Mouse (Mus musculus): ENCODE data around the gene Exoc6b. TPM values are rescaled to one million over a fixed set of nuclear protein-coding genes. Genes with fewer than 3 reads are reported as not detected.

Exoc6b gene
- total and polyA plus RNA-seq, 2 experiments from 2014 or later = 8.0 to 10.2 TPM

DNA sequence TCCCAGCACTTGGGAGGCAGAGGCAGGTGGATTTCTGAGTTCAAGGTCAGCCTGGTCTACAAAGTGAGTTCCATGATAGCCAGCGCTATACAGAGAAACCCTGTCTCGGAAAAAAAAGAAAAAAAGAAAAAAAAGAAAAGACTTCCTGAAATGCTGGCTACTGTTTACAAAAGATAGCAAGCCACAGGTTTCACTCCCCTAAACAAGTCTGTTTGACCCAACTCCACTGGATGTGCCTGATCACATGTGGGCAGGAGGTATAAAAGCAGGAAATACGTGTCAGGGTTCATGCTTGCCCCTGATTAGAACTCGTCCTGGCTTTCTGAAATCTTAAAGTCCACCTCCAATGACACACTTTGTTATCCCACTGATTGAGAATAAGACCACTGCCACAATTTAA lies 18.2 kb downstream of the Exoc6b start:
- no peak for ATAC-seq (ENCODE audit: insufficient read depth, low read depth)
- Histone ChIP-seq H3K36me3 (replicated peaks; ENCODE audit: control insufficient read depth, insufficient read depth, low read length) (no peaks in the 10 kb centered on the region), H3K4me1 (ENCODE audit: control insufficient read depth, insufficient read depth) (no peaks in the 10 kb centered on the region), H3K4me3 (ENCODE audit: low read depth, low read length) (no peak overlapping the region), H3K9me3 (replicated peaks; ENCODE audit: control insufficient read depth, low read length) (no peaks in the 10 kb centered on the region), H3K27me3 (ENCODE audit: control insufficient read depth, insufficient read depth, low read length) (no peaks in the 10 kb centered on the region), H3K27ac (ENCODE audit: low read depth) (no peak overlapping the region), H3K9ac (replicated peaks; ENCODE audit: low read depth, low read length) (no peak overlapping the region), H3K4me2 (ENCODE audit: low read depth, low read length) (no peak overlapping the region)
- WGBS = 70% methylated on average over 4 of the region's 4 CpGs
- TF ChIP-seq CTCF (IDR thresholded peaks at IDR 0.05; ENCODE audit: low read depth) = no peak
- no peak for TF ChIP-seq EP300 (IDR thresholded peaks at IDR 0.05; ENCODE audit: low read depth)
- DNase-seq (ENCODE audit: low spot score) = no peak

DNA sequence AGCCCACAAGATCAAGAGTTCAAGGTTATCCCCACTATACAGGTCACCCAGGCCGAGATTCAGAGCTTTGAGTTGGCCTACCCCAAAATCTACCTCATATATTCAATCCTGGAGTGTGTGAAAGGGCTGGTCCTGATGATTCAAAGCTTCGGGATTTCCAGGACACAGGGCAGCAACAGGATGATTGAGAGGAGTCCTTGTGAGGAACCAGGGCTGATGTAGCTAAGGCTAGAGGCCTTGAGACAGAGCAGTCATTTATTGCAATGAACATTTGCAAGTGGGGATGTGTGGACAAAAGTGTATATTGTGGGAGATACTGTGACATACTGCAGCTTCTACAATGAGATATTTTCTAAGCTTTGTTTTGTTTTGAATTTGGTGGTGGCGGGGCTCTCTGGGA lies 22.8 kb downstream of the Exoc6b start:
- 88% methylated on average over 3 of the region's 3 CpGs for WGBS
- no peak overlapping the region for H3K9ac ChIP-seq (replicated peaks; ENCODE audit: low read depth, low read length)
- ATAC-seq (ENCODE audit: insufficient read depth, low read depth) = no peak
- no peak overlapping the region for H3K27ac ChIP-seq (ENCODE audit: low read depth)
- no peaks in the 10 kb centered on the region for H3K36me3 ChIP-seq (replicated peaks; ENCODE audit: control insufficient read depth, insufficient read depth, low read length)
- H3K9me3 ChIP-seq (replicated peaks; ENCODE audit: control insufficient read depth, low read length) = no peaks in the 10 kb centered on the region
- no peak for TF ChIP-seq EP300 (IDR thresholded peaks at IDR 0.05; ENCODE audit: low read depth)
- H3K4me1 ChIP-seq (ENCODE audit: control insufficient read depth, insufficient read depth) = no peaks in the 10 kb centered on the region
- no peaks in the 10 kb centered on the region for H3K27me3 ChIP-seq (ENCODE audit: control insufficient read depth, insufficient read depth, low read length)
- no peak overlapping the region for H3K4me3 ChIP-seq (ENCODE audit: low read depth, low read length)
- DNase-seq (ENCODE audit: low spot score) = no peak
- no peak overlapping the region for H3K4me2 ChIP-seq (ENCODE audit: low read depth, low read length)

DNA sequence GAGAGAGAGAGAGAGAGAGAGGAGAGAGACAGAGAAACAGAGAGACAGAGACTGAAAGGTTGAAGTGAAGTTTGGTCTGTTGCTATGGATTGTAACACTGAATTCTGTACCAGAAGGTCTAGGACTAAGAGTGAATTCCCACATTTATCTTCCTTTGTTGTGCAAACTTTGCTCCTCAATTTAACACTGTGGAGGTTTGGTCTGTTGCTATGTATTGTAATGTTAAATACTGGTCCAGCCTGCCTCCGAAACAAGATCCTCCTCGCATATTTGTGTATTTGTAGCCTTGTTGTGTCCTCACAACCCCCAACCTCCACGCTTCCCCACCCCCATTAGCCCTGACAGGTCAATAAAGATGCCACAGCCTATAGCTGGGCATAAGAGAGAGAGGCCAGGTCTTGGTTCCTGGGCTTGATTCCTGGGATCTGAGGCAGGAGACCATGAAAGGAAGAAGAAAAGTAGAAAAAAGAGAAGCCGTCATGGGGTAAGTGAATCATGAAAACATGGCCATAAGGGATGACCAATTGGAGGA lies 24.6 kb downstream of the Exoc6b start:
- Histone ChIP-seq H3K36me3 (replicated peaks; ENCODE audit: control insufficient read depth, insufficient read depth, low read length) (no peaks in the 10 kb centered on the region), H3K4me3 (ENCODE audit: low read depth, low read length) (no peak overlapping the region), H3K4me1 (ENCODE audit: control insufficient read depth, insufficient read depth) (no peaks in the 10 kb centered on the region), H3K9ac (replicated peaks; ENCODE audit: low read depth, low read length) (no peak overlapping the region), H3K27ac (ENCODE audit: low read depth) (no peak overlapping the region), H3K27me3 (ENCODE audit: control insufficient read depth, insufficient read depth, low read length) (no peaks in the 10 kb centered on the region), H3K9me3 (replicated peaks; ENCODE audit: control insufficient read depth, low read length) (no peaks in the 10 kb centered on the region), H3K4me2 (ENCODE audit: low read depth, low read length) (no peak overlapping the region)
- DNase-seq (ENCODE audit: low spot score) (no peak), ATAC-seq (ENCODE audit: insufficient read depth, low read depth) (no peak)
- WGBS = 75% methylated on average over 4 of the region's 4 CpGs
- TF ChIP-seq EP300 (IDR thresholded peaks at IDR 0.05; ENCODE audit: low read depth) (no peak), CTCF (IDR thresholded peaks at IDR 0.05; ENCODE audit: low read depth) (no peak)

DNA sequence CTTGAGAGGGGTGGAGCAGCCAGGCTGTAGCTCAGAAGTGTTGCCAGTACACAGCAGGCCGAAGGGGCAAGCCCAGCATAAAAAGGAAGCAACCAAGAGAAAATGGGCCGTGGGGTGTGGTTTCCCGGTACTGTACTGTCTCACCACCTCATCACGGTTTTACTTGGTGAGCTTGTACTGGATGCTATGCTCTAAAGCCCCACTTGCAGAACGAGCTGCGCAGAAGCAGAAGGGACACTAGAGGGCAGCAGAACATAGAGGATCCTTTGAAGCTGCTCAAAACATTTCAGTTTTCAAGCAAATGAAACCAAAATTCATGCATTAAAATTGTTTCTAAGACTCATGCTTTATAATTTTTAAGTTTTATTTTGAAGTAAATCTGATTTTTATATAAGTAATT lies 31.6 kb downstream of the Exoc6b start:
- WGBS = 4% methylated on average over 6 of the region's 6 CpGs
- ATAC-seq (ENCODE audit: insufficient read depth, low read depth) (no peak), DNase-seq (ENCODE audit: low spot score) (peak; percentile 77)
- H3K4me2 ChIP-seq (ENCODE audit: low read depth, low read length) = no peak overlapping the region
- H3K27me3 ChIP-seq (ENCODE audit: control insufficient read depth, insufficient read depth, low read length) = no peaks in the 10 kb centered on the region
- no peaks in the 10 kb centered on the region for H3K4me1 ChIP-seq (ENCODE audit: control insufficient read depth, insufficient read depth)
- no peak for TF ChIP-seq EP300 (IDR thresholded peaks at IDR 0.05; ENCODE audit: low read depth)
- TF ChIP-seq CTCF (IDR thresholded peaks at IDR 0.05; ENCODE audit: low read depth) = peak; percentile 93
- H3K27ac ChIP-seq (ENCODE audit: low read depth) = no peak overlapping the region
- no peak overlapping the region for H3K9ac ChIP-seq (replicated peaks; ENCODE audit: low read depth, low read length)
- no peaks in the 10 kb centered on the region for H3K36me3 ChIP-seq (replicated peaks; ENCODE audit: control insufficient read depth, insufficient read depth, low read length)
- no peak overlapping the region for H3K4me3 ChIP-seq (ENCODE audit: low read depth, low read length)
- no peaks in the 10 kb centered on the region for H3K9me3 ChIP-seq (replicated peaks; ENCODE audit: control insufficient read depth, low read length)

DNA sequence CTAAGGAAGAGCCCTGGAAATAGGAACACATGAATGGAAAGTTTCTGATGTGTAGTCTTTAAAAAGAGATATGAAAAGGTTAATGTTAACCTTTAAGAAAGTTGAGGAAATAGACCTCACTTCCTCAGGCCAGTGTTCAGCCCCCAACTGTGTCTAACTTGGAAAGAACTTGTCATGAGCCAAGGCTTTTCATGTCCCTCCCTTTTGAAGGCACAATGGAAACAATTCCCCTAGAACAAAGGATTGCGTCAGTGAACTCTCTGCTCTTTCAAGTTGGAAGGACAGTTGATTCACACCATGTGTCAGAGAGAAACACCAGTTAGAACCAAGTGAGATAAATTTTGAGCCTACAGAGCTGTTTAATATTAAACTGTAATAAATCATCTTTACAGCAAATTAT lies 39.6 kb downstream of the Exoc6b start:
- WGBS = 69% methylated on average over 1 of the region's 1 CpGs
- peak; percentile 74 for DNase-seq (ENCODE audit: low spot score)
- TF ChIP-seq CTCF (IDR thresholded peaks at IDR 0.05; ENCODE audit: low read depth) = no peak
- TF ChIP-seq EP300 (IDR thresholded peaks at IDR 0.05; ENCODE audit: low read depth) = no peak
- peak; percentile 58; the same call in 1 of the 2 replicates for ATAC-seq (ENCODE audit: insufficient read depth, low read depth)
- Histone ChIP-seq H3K27ac (ENCODE audit: low read depth) (peak overlapping the region; percentile 55), H3K36me3 (replicated peaks; ENCODE audit: control insufficient read depth, insufficient read depth, low read length) (no peaks in the 10 kb centered on the region), H3K27me3 (ENCODE audit: control insufficient read depth, insufficient read depth, low read length) (no peaks in the 10 kb centered on the region), H3K4me2 (ENCODE audit: low read depth, low read length) (no peak overlapping the region), H3K4me1 (ENCODE audit: control insufficient read depth, insufficient read depth) (peaks cover 4% of the 10 kb centered on the region; the same call in 1 of the 2 replicates), H3K9me3 (replicated peaks; ENCODE audit: control insufficient read depth, low read length) (no peaks in the 10 kb centered on the region), H3K4me3 (ENCODE audit: low read depth, low read length) (no peak overlapping the region), H3K9ac (replicated peaks; ENCODE audit: low read depth, low read length) (no peak overlapping the region)

DNA sequence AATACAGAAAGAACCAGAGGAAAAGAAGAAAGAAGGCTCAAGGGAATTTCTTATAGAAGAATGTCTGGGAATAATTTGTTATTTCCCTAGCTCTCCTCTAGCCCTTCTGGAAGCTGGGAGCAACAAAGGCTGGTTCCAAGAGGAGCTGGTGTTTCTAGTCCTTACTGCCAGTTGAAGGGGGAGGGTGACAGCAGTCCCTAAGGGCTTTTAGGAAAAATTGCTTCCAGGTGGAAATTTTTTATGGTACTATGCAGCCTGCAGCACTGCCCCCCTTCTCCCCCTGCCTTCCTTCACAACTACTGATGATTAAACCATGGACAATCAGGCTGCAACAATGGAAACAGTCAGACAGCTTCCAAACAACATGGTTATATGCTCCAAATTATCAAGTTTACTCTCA lies 44.9 kb downstream of the Exoc6b start:
- Histone ChIP-seq H3K27me3 (ENCODE audit: control insufficient read depth, insufficient read depth, low read length) (no peaks in the 10 kb centered on the region), H3K9ac (replicated peaks; ENCODE audit: low read depth, low read length) (no peak overlapping the region), H3K36me3 (replicated peaks; ENCODE audit: control insufficient read depth, insufficient read depth, low read length) (no peaks in the 10 kb centered on the region), H3K4me2 (ENCODE audit: low read depth, low read length) (no peak overlapping the region), H3K9me3 (replicated peaks; ENCODE audit: control insufficient read depth, low read length) (no peaks in the 10 kb centered on the region), H3K27ac (ENCODE audit: low read depth) (no peak overlapping the region), H3K4me3 (ENCODE audit: low read depth, low read length) (no peak overlapping the region), H3K4me1 (ENCODE audit: control insufficient read depth, insufficient read depth) (peaks cover 4% of the 10 kb centered on the region; the same call in 1 of the 2 replicates)
- no peak for ATAC-seq (ENCODE audit: insufficient read depth, low read depth)
- no peak for TF ChIP-seq EP300 (IDR thresholded peaks at IDR 0.05; ENCODE audit: low read depth)
- no peak for DNase-seq (ENCODE audit: low spot score)

All from heart, postnatal 0 days (tissue).